Mouse (Mus musculus): ENCODE measurements at regions not wholly inside any gene's neighbourhood (a gene's known extent, or its start where the extent isn't known, plus 50 kb on each side); places are given as distances from the start of the nearest gene placed in this dataset.
A peak's percentile ranks its signal among the peaks of the same experiment; 100 is the strongest.

DNA sequence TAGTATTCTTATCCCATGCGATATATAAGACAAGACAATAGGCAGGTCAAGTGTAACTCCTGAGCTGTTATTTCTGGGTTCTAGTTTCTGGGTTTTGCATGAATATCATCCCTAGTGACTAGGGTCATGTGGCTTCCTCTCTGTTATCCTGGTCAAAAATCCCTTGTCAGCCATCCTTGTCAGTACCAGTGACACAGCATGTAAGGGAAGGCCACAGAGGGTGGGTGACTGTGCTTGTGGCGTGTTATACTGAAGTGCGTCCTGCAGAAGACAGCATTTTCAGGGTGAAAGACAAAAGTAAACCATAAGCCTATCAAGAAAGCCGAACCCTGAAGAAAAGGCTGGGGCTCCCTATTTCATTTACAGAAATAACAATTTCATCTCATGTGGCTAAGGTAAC lies 50.7 kb upstream of the Echdc3 start:
- DNase-seq (ENCODE audit: low read depth), result no peak

DNA sequence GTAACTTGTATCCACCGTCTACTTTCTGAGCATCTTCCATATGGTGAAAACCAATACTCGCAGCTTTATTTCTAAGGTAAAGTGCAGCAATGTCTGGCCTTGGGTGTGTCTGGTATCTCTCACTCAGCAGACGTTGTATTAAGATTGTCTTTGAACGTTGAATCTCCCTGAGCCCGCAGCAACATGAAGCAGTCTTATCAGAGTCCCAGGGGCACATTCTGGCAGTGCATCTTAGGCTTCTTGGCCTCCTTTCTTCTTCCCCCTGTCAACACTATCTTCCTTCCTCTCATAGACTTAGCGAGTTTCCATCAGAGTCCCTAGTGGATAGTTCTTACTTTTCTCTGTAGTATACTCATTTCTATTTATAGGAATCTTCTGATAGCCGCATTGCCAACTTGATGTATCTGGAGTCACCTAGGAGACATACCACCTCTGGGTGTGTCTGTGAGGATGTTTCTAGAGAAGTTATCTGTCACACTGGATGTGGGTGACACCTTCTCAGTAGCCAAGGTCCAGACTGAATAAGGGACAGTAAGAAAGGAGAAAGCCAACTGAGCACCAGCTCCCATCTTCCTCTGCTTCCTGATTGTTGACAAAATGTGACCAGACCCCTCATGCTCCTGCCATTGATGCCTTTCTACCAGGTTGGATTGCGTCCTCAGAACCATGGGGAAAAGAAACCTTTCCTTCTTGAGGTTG lies 51.4 kb upstream of the Echdc3 start:
- DNase-seq (ENCODE audit: low read depth), result peak; percentile 83

DNA sequence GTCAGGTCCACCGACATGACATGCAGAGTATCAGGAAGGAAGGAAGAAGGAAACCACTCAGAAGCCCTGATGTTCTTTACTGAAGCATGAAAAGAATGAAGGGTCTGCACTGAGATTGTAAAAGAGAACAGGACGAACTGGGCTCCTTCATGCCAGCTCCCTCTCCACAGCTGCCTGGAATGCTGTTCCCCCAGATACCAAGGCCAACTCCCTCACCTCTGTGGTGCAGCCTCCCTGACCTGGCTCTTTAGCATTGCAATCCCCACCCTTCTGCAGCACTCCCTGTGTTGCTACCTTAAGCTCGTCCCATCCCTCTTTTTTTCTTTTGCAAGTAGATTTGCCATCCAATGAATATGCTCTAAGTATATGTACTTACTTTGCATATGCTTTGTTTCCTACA lies 52.3 kb upstream of the Echdc3 start:
- DNase-seq (ENCODE audit: low read depth), result no peak

DNA sequence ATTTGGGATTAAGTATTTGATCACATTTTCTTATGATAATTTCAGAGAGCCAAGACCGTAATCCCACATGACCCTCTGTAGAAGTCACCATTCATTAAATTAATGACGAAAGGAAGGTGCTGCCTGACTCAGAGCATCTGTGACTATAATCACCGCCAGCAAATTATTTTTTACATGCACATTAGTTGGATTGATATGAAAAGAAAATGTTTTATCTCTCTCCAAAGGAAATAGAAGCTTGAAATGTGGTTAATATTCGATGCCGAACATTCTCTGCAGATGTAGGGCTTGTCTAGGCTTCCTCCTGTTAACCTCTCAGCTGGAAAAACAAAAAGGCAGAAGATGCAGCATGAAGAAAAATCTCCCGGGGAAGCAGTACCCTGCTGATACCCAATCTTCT lies 54.2 kb upstream of the Echdc3 start:
- DNase-seq (ENCODE audit: low read depth), result no peak

DNA sequence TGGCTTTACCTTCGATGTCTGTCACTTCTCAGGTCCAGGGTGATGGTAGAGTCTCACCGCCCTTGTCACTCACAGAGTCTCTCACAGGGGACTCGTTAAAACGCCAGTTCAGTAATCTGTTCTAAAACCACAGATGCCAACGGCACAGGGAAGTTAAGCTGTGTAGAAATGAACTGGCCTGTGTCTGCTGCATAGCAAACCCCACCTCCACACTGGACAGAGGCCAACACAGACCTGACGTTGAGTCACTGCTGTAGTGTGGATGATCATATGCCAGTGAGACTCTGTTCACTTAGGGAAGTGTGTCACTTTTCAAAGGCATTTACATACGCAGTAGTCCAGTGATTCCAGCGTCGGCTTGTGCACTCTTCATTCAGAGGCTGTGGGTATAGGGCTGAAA lies 54.7 kb upstream of the Echdc3 start:
- no peak for DNase-seq (ENCODE audit: low read depth)

DNA sequence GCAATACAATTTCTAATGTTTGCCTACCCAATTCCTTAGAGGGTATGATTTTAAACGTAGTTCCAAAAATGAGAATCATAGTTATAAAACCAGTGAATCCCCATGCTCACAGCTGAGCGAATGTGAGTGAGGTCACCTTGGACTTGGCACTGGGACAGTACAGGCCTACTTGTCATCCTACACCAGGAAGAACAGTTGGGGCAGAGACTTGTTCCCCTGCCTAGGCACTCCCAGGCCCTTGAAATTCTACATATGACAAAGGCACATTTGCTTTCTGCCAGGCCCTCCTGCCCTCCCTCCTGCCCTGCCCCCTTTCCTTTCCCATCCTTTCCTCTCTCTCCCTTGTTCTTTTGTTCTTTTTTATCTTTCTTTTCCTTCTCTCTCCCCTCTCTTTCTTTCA lies 50.0 kb upstream of the Usp6nl start:
- DNase-seq (ENCODE audit: low read depth), result no peak

Measured in c-Kit-positive CD71-positive TER-119-negative erythroid progenitor cells, embryonic 14.5 days (primary cell).